Mouse (Mus musculus): ENCODE results near the gene Tenm2. TPM values are rescaled to one million over a fixed set of nuclear protein-coding genes. Genes with fewer than 3 reads are reported as not detected.

The Tenm2 gene
- polyA plus RNA-seq, 1 experiment from 2014 or later, result 0.06 TPM

DNA sequence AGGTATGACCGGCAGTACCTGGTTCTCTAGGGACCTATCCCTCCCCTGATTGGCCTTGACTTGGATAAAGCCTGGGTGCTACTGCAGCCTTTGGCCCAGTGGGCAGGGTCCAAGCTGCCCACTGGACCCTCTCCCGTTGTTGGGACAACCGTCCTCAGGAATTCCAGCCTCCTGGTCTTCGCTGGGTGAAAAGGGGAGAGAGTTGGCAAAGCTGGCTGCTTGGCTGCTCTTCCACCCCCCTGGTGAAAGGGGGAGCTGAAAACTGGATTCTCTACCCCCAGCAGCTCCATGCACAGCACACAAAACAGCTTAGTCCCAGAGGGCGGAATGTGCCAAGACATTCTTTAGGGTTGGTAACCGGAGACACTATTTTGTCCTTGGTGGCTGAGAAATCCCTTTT lies 1259.3 kb downstream of the Tenm2 start:
- in situ Hi-C loops (cut with MboI; ENCODE audit: low pct_unique_long_range_greater_than_20kb), result loop anchor here (5.0 kb wide), 1 partner anchor 39 kb away; no protein-coding TSS in a partner anchor
- H3K27me3 ChIP-seq, result no peaks in the 10 kb centered on the region
- ChIA-PET POLR2A (interaction anchor here (0.6 to 8.7 kb wide), 11 partner anchors 13 to 62 kb away, joined by 3 to 66 read pairs (median 5); no protein-coding TSS in a partner anchor), CTCF (interaction anchor here (0.8 to 4.1 kb wide), 9 partner anchors 17 to 84 kb away, joined by 3 to 25 read pairs (median 4); no protein-coding TSS in a partner anchor)
- TF ChIP-seq CTCF (IDR thresholded peaks at IDR 0.05), result peak; percentile 33
- DNase-seq (ENCODE audit: low read depth, low spot score) (peak; percentile 93), ATAC-seq (peak; percentile 79)

GRCm38 (mm10) chr11:35974632-35975450 lies 1260.9 kb downstream of the Tenm2 start:
- ChIA-PET POLR2A (interaction anchor here (1.0 to 8.7 kb wide), 9 partner anchors 15 to 78 kb away, joined by 3 to 66 read pairs (median 5); no protein-coding TSS in a partner anchor), CTCF (interaction anchor here (0.9 to 2.7 kb wide), 10 partner anchors 10 to 82 kb away, joined by 3 to 12 read pairs (median 4); no protein-coding TSS in a partner anchor)
- no peaks in the 10 kb centered on the region for H3K27me3 ChIP-seq
- DNase-seq (ENCODE audit: low read depth, low spot score) (no peak), ATAC-seq (no peak)
- TF ChIP-seq CTCF (IDR thresholded peaks at IDR 0.05), result no peak
- in situ Hi-C loops (cut with MboI; ENCODE audit: low pct_unique_long_range_greater_than_20kb), result loop anchor here (5.0 kb wide), 1 partner anchor 38 kb away; no protein-coding TSS in a partner anchor

DNA sequence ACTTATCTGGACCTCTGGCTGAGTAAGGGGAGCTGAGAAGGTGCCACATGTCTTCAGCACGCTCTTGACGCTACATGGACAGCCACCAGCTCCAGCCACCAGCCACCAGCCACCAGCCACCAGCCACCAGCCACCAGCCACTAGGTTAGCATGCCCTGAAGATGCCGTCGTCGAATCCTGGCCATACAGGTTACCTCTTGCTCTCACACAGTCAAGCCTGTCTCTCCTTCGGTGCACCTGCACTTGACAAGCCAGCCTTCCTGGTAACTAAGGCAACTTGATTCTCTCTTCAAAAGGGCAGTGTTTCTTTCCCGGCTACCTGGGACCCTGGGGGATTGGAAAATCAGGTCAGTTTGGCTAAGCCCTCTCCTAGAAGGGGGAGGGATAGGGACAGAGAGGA lies 1262.6 kb downstream of the Tenm2 start:
- ChIA-PET POLR2A (interaction anchor here (1.2 to 8.7 kb wide), 5 partner anchors 19 to 52 kb away, joined by 3 to 66 read pairs (median 6); no protein-coding TSS in a partner anchor), CTCF (interaction anchor here (1.1 to 2.0 kb wide), 4 partner anchors 22 to 61 kb away, joined by 3 to 5 read pairs (median 4); no protein-coding TSS in a partner anchor)
- DNase-seq (ENCODE audit: low read depth, low spot score), result no peak
- in situ Hi-C loops (cut with MboI; ENCODE audit: low pct_unique_long_range_greater_than_20kb), result no loop called here
- no peak for ATAC-seq
- H3K27me3 ChIP-seq, result no peaks in the 10 kb centered on the region
- no peak for TF ChIP-seq CTCF (IDR thresholded peaks at IDR 0.05)

DNA sequence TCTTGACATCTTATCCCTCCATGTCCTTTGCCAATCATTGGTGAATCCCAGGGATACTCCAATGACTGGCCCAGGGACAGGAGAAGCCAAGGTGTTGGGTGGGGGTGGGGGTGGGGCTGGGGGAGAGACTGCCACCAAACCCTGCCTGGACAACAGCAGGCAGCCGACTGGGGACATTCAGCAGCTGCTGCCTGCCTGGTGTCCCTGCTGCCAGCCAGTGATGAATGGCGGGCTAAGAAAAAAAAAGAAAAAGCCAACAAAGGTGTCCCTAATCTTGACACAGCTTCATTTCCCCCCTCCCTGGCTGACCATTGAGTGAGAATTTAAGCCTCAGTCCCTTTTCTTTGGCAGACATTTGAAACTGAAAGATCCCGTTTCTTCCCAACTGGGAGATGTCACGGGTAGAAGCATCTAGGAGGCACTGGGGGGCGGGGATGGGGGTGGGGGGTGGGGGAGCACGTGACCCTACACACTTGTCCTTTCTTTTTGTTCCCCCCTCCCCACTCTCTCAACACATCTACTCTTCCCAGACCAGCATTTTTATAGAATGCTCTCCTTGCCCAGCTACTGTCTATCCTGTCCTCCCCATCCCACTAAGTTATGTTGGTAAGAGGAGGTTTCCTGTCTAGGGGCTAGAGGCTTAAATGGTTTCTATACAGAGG lies 1263.4 kb downstream of the Tenm2 start:
- H3K27me3 ChIP-seq, result no peaks in the 10 kb centered on the region
- no peak for DNase-seq (ENCODE audit: low read depth, low spot score)
- no peak for ATAC-seq
- in situ Hi-C loops (cut with MboI; ENCODE audit: low pct_unique_long_range_greater_than_20kb), result no loop called here
- ChIA-PET POLR2A (interaction anchor here (0.6 to 8.7 kb wide), 8 partner anchors 13 to 52 kb away, joined by 3 to 66 read pairs (median 4); no protein-coding TSS in a partner anchor), CTCF (interaction anchor here (1.3 kb wide), 1 partner anchor 23 kb away, joined by 4 read pairs; no protein-coding TSS in a partner anchor)
- TF ChIP-seq CTCF (IDR thresholded peaks at IDR 0.05), result no peak

DNA sequence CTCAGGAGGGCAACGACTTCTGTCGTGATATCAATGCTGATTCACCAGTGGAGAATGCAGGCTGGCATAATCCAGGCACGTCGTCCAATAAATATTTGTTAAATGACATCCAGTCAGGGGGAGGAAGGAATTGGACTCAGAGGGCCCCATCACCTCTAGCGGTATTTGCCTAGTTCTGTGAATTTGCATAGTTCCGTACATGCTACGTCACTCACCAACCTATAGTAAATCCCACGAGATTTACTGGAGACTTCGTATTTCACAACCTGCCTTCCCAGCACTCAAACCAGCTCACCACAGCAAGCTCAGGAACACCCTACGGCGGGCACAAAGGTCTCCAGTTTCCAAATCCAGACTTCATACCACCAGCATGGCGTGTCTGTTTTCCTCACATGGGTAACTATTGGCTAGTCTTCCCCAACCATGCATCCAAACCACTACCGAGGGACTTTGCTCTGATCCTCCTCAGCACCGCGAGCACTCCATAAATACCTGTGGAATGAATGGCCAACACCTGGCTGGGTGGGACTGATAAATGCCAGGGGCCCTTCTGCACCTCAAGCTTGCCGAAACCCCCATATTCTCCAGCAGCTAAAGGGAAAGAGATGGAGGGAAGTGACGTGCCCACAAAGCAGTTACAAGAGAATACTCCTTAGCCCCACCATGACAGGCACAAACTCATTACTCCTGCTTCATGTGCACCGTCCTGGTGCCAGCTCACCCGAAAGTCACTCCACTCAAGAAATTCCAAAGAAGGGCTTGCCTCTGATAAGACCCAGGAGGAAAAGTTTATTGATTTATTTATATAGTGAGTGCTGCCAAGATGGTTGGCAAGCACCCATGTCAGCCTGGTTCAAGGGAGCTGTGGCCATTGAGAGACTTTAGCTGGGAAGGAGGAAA lies 1264.7 kb downstream of the Tenm2 start:
- ChIA-PET POLR2A (interaction anchor here (0.6 to 7.2 kb wide), 7 partner anchors 9 to 73 kb away, joined by 3 to 38 read pairs (median 3); no protein-coding TSS in a partner anchor), CTCF (interaction anchor here (1.1 to 2.1 kb wide), 5 partner anchors 10 to 61 kb away, joined by 3 to 6 read pairs (median 4); no protein-coding TSS in a partner anchor)
- peak; percentile 86 for ATAC-seq
- TF ChIP-seq CTCF (IDR thresholded peaks at IDR 0.05), result no peak
- DNase-seq (ENCODE audit: low read depth, low spot score), result peak; percentile 91
- H3K27me3 ChIP-seq, result no peaks in the 10 kb centered on the region
- in situ Hi-C loops (cut with MboI; ENCODE audit: low pct_unique_long_range_greater_than_20kb), result no loop called here

DNA sequence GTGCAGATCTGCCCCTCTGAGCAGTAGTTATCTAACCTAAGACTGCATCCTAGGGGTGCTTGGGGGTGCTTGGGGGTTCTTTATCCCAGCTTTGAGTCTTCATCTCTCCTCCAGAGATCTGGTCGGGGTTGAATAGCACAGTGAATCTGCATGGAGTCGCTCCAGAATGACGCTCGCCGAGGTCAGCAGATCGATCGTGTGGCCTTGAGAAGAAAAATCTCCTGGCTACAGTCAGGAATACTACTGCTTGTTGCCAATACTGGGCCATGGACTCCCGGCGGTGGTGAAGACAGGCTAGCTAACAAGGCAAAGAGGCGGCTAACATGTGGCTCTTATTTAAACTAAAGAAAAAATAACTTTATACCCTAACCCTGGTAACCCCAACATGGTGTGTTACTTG lies 1267.5 kb downstream of the Tenm2 start:
- in situ Hi-C loops (cut with MboI; ENCODE audit: low pct_unique_long_range_greater_than_20kb), result no loop called here
- ATAC-seq, result no peak
- TF ChIP-seq CTCF (IDR thresholded peaks at IDR 0.05), result no peak
- ChIA-PET POLR2A (no interaction called here), CTCF (no interaction called here)
- no peak for DNase-seq (ENCODE audit: low read depth, low spot score)
- no peaks in the 10 kb centered on the region for H3K27me3 ChIP-seq

DNA sequence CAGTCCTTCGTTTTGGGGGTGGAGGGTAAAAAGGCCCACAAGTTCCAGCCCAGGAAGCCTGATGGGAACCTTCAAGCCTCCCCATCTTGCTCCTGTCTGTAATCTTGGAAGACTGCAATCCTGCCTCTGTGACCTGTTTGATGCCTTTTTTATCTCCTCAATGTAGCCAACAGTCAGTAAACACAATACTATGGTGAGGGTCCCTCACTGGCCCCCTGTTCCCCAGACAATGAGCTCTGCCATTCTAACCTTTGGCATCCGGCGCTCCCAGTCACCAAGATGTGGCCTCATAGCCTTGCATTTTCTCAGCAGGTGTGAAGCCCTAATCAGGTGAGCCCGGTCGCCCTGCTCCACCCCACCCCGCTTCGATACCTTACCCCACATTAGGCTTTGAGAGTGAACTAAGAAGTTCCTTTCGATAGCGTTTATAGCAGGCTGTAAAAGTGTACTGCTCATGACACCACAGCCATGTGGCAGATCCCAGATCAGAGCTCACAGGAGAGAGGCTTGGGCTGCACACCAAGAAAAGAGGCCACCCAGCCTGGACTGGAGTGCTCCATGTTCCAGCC lies 1271.7 kb downstream of the Tenm2 start:
- POLR2A ChIA-PET, result interaction anchor here (1.2 to 1.5 kb wide), 2 partner anchors 10 to 12 kb away, joined by 4 to 5 read pairs; no protein-coding TSS in a partner anchor
- in situ Hi-C loops (cut with MboI; ENCODE audit: low pct_unique_long_range_greater_than_20kb), result no loop called here
- no peak for TF ChIP-seq CTCF (IDR thresholded peaks at IDR 0.05)
- DNase-seq (ENCODE audit: low read depth, low spot score), result no peak
- CTCF ChIA-PET, result interaction anchor here (0.7 to 1.3 kb wide), 3 partner anchors 10 to 22 kb away, joined by 3 read pairs; no protein-coding TSS in a partner anchor
- no peak for ATAC-seq
- no peaks in the 10 kb centered on the region for H3K27me3 ChIP-seq

GRCm38 (mm10) chr11:35963554-35963953 lies 1272.2 kb downstream of the Tenm2 start:
- no peak for TF ChIP-seq CTCF (IDR thresholded peaks at IDR 0.05)
- CTCF ChIA-PET, result no interaction called here
- DNase-seq (ENCODE audit: low read depth, low spot score), result no peak
- in situ Hi-C loops (cut with MboI; ENCODE audit: low pct_unique_long_range_greater_than_20kb), result no loop called here
- ATAC-seq, result no peak
- POLR2A ChIA-PET, result interaction anchor here (1.2 to 1.5 kb wide), 2 partner anchors 9 to 12 kb away, joined by 4 to 5 read pairs; no protein-coding TSS in a partner anchor
- H3K27me3 ChIP-seq, result no peaks in the 10 kb centered on the region

DNA sequence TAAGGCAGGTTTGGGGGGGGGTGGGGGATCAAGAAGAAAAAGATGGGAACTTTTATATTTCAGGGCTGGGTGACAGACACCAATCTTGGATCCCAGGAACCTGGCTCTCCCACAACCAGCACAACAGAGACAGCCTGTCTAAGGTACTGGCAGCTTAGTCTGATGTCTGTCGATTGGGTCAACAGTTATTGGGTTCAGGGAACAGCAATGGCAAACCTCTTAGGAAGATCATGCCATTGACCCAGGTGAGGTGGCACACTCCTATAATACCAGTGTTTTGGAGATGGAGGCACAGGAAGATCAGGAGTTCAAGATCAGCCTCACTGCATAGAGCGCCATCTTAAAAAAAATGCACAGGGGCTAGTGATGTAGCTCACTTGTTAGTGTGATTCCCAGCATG lies 1273.3 kb downstream of the Tenm2 start:
- ChIA-PET POLR2A (no interaction called here), CTCF (interaction anchor here (1.0 kb wide), 1 partner anchor 12 kb away, joined by 3 read pairs; no protein-coding TSS in a partner anchor)
- no peak for ATAC-seq
- in situ Hi-C loops (cut with MboI; ENCODE audit: low pct_unique_long_range_greater_than_20kb), result no loop called here
- DNase-seq (ENCODE audit: low read depth, low spot score), result no peak
- H3K27me3 ChIP-seq, result no peaks in the 10 kb centered on the region
- TF ChIP-seq CTCF (IDR thresholded peaks at IDR 0.05), result no peak

All from Patski (cell line).